Comparison of ENCODE assay signal across 8 mouse cellular contexts in genomic region chr3:133754911-133755259, GRCm38 (mm10).
DNase-seq lines count a peak whose midpoint lies in the region; ATAC-seq and TF ChIP-seq lines count a peak whose summit lies in the region.

No protein-coding gene starts in this region.

- peak overlapping the region; percentile 5; the same call in 1 of the 2 replicates for H3K4me3 ChIP-seq in forebrain, embryonic 14.5 days (ENCODE audit: low read depth, low read length)
- peak overlapping the region; percentile 13; the same call in 1 of the 2 replicates for H3K4me3 ChIP-seq in hindbrain, postnatal 0 days (ENCODE audit: low read length)
- H3K4me3 ChIP-seq in midbrain, postnatal 0 days (ENCODE audit: low read depth, low read length) = peak overlapping the region; percentile 2; the same call in 1 of the 2 replicates

- WGBS in forebrain, embryonic 14.5 days = 0% methylated on average over 3 of the region's 3 CpGs
- WGBS in hindbrain, postnatal 0 days = 2% methylated on average over 3 of the region's 3 CpGs
- 0% methylated on average over 3 of the region's 3 CpGs for WGBS in midbrain, postnatal 0 days

- H3K4me2 ChIP-seq in forebrain, embryonic 14.5 days (ENCODE audit: low read length) = peak overlapping the region; percentile 44
- H3K4me2 ChIP-seq in hindbrain, postnatal 0 days (ENCODE audit: low read depth, low read length) = peak overlapping the region; percentile 51
- peak overlapping the region; percentile 35 for H3K4me2 ChIP-seq in midbrain, postnatal 0 days (ENCODE audit: low read depth, low read length, poor library complexity, severe bottlenecking)

- no peaks in the 10 kb centered on the region for H3K9me3 ChIP-seq in forebrain, embryonic 14.5 days (replicated peaks; ENCODE audit: control insufficient read depth, low read length)
- no peaks in the 10 kb centered on the region for H3K9me3 ChIP-seq in hindbrain, postnatal 0 days (ENCODE audit: low read length)
- H3K9me3 ChIP-seq in midbrain, postnatal 0 days (ENCODE audit: low read length) = no peaks in the 10 kb centered on the region

- H3K4me1 ChIP-seq in forebrain, embryonic 14.5 days (ENCODE audit: control insufficient read depth, insufficient read depth, low read length) = peaks cover 12% of the 10 kb centered on the region
- peaks cover 10% of the 10 kb centered on the region for H3K4me1 ChIP-seq in hindbrain, postnatal 0 days (ENCODE audit: insufficient read depth, low read length)
- no peaks in the 10 kb centered on the region; the same call in 1 of the 2 replicates for H3K4me1 ChIP-seq in midbrain, postnatal 0 days (ENCODE audit: insufficient read depth, low read length)

- H3K9ac ChIP-seq in forebrain, embryonic 14.5 days (ENCODE audit: low read length) = peak overlapping the region; percentile 40; the same call in 1 of the 2 replicates
- H3K9ac ChIP-seq in hindbrain, postnatal 0 days (replicated peaks; ENCODE audit: low read length) = 0 out of 2 replicates have a peak overlapping the region, but pooled peaks have one; percentile 3
- no peak overlapping the region for H3K9ac ChIP-seq in midbrain, postnatal 0 days (replicated peaks; ENCODE audit: low read length, poor library complexity, severe bottlenecking)

- TF ChIP-seq CTCF in brain, embryonic 14.5 days (IDR thresholded peaks at IDR 0.05; ENCODE audit: borderline replicate concordance, extremely low read depth, insufficient read depth, insufficient read length) = no peak
- peak; percentile 47 for TF ChIP-seq CTCF in hindbrain, postnatal 0 days (IDR thresholded peaks at IDR 0.05; ENCODE audit: low read depth)
- TF ChIP-seq CTCF in midbrain, postnatal 0 days (IDR thresholded peaks at IDR 0.05) = no peak; the same call in 1 of the 2 replicates

- TF ChIP-seq POLR2A in brain, embryonic 14.5 days (IDR thresholded peaks at IDR 0.05; ENCODE audit: borderline replicate concordance, extremely low read depth, insufficient read depth, insufficient read length, poor library complexity, severe bottlenecking) = no peak

- no peaks in the 10 kb centered on the region for H3K27me3 ChIP-seq in forebrain, embryonic 14.5 days (replicated peaks; ENCODE audit: control insufficient read depth, insufficient read depth, low read length)
- 0 out of 2 replicates have a peak, but pooled peaks cover 3% of the 10 kb centered on the region for H3K27me3 ChIP-seq in hindbrain, postnatal 0 days (ENCODE audit: insufficient read depth, low read length)
- no peaks in the 10 kb centered on the region for H3K27me3 ChIP-seq in midbrain, postnatal 0 days (ENCODE audit: insufficient read depth, low read length)

- no peaks in the 10 kb centered on the region for H3K36me3 ChIP-seq in forebrain, embryonic 14.5 days (ENCODE audit: control insufficient read depth, insufficient read depth, low read length)
- H3K36me3 ChIP-seq in hindbrain, postnatal 0 days (ENCODE audit: insufficient read depth, low read length) = no peaks in the 10 kb centered on the region
- H3K36me3 ChIP-seq in midbrain, postnatal 0 days (ENCODE audit: insufficient read depth, low read length) = no peaks in the 10 kb centered on the region

- DNase-seq in gastrocnemius, postnatal 10 days = peak; percentile 45
- no peak for DNase-seq in gastrocnemius, adult 18-20 months (ENCODE audit: low spot score)
- DNase-seq in brain, embryonic 14.5 days (ENCODE audit: low read depth) = peak; percentile 94
- DNase-seq in forebrain, embryonic 14.5 days (ENCODE audit: low spot score) = peak; percentile 90
- DNase-seq in hindbrain, postnatal 0 days (ENCODE audit: low spot score) = peak; percentile 81
- peak; percentile 71 to 91 for DNase-seq in left cerebral cortex, adult 8-10 months (ENCODE audit: low spot score in 2 of 2)
- peak; percentile 78 for DNase-seq in midbrain, postnatal 0 days (ENCODE audit: low spot score)

- H3K27ac ChIP-seq in forebrain, embryonic 14.5 days (ENCODE audit: low read depth, low read length) = peak overlapping the region; percentile 61
- H3K27ac ChIP-seq in hindbrain, postnatal 0 days = no peak overlapping the region
- H3K27ac ChIP-seq in midbrain, postnatal 0 days (ENCODE audit: low read depth, low read length) = no peak overlapping the region

- ATAC-seq in forebrain, embryonic 14.5 days = peak; percentile 89
- ATAC-seq in hindbrain, postnatal 0 days = peak; percentile 86
- peak; percentile 67; the same call in 1 of the 2 replicates for ATAC-seq in midbrain, postnatal 0 days (ENCODE audit: low FRiP score)
- ATAC-seq in inflammation-experienced regulatory T-cells, adult 6 months = no peak
